Mouse (Mus musculus) cerebellum, adult 2 months (tissue): ENCODE measurements around the gene Kdm2a.

Experiments used
- CTCF ChIP-seq: fragments of 200-500 bp; IDR thresholded peaks from 2 replicates; pipeline ENCODE4 v1.5.1; 2011; ENCODE audit warnings: low read depth, mild to moderate bottlenecking, control low read depth, low read length, moderate library complexity, borderline replicate concordance; ENCODE audit not compliant: insufficient read depth
- POLR2A ChIP-seq: fragments of 200-500 bp; IDR thresholded peaks from 2 replicates; pipeline ENCODE4 v1.6.1; 2011; ENCODE audit warnings: low read length, control low read depth, borderline replicate concordance; ENCODE audit not compliant: insufficient read depth

DNA sequence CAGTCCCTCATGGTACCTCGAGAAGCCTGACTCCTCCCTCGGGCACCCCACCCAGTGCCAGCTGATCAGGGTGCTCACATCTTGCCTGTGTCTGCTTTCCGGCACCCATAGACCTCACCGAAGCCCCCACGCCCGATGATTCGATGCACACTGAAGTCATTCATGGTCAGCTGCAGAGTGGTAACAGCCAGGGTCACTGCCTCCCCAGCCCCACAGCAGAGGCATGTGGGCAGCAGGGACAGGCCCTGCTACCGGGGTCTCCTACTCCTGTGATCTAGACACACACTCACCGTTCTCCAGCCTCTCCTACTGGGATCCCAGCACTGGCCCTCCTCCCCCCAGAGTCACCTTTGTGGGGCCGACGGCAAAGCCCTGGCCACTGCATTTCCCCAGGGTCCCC lies 106.9 kb downstream of the Kdm2a start:
- TF ChIP-seq POLR2A (no peak), CTCF (no peak)
